Mouse (Mus musculus): ENCODE measurements at regions not wholly inside any gene's neighbourhood (a gene's known extent, or its start where the extent isn't known, plus 50 kb on each side); places are given as distances from the start of the nearest gene placed in this dataset.

- WGBS: 82% methylated on average over 9 of the region's 9 CpGs
- Histone ChIP-seq H3K9ac (replicated peaks) (no peak overlapping the region), H3K4me3 (replicated peaks) (no peak overlapping the region), H3K4me1 (no peaks in the 10 kb centered on the region), H3K4me2 (no peak overlapping the region), H3K27ac (replicated peaks) (no peak overlapping the region), H3K27me3 (replicated peaks) (no peaks in the 10 kb centered on the region), H3K36me3 (no peaks in the 10 kb centered on the region), H3K9me3 (replicated peaks) (no peaks in the 10 kb centered on the region)
- no peak for ATAC-seq (ENCODE audit: low FRiP score)
These were observed 84.2 kb upstream of the Sesn3 start for GRCm38 (mm10) chr9:14190660-14191059.

GRCm38 (mm10) chr9:14194748-14195147, 80.1 kb upstream of the Sesn3 start:
- WGBS: 92% methylated on average over 5 of the region's 5 CpGs
- no peak for ATAC-seq (ENCODE audit: low FRiP score)
- no peaks in the 10 kb centered on the region for H3K9me3 ChIP-seq (replicated peaks)
- no peaks in the 10 kb centered on the region for H3K36me3 ChIP-seq
- H3K4me3 ChIP-seq (replicated peaks): no peak overlapping the region
- no peaks in the 10 kb centered on the region for H3K27me3 ChIP-seq (replicated peaks)
- no peak overlapping the region for H3K4me2 ChIP-seq
- H3K9ac ChIP-seq (replicated peaks): no peak overlapping the region
- no peak overlapping the region for H3K27ac ChIP-seq (replicated peaks)
- no peaks in the 10 kb centered on the region for H3K4me1 ChIP-seq

- H3K4me2 ChIP-seq: no peak overlapping the region
- ATAC-seq (ENCODE audit: low FRiP score): no peak
These were observed 75.8 kb upstream of the Sesn3 start for GRCm38 (mm10) chr9:14199116-14199515.

GRCm38 (mm10) chr9:14199983-14200700, 74.7 kb upstream of the Sesn3 start:
- no peak for ATAC-seq (ENCODE audit: low FRiP score)
- H3K9me3 ChIP-seq (replicated peaks): no peaks in the 10 kb centered on the region
- H3K4me3 ChIP-seq (replicated peaks): no peak overlapping the region
- H3K4me1 ChIP-seq: peaks cover 18% of the 10 kb centered on the region
- H3K27me3 ChIP-seq (replicated peaks): no peaks in the 10 kb centered on the region
- H3K36me3 ChIP-seq: no peaks in the 10 kb centered on the region
- H3K9ac ChIP-seq (replicated peaks): no peak overlapping the region
- WGBS: 75% methylated on average over 9 of the region's 9 CpGs
- no peak overlapping the region for H3K27ac ChIP-seq (replicated peaks)
- no peak overlapping the region for H3K4me2 ChIP-seq

More at GRCm38 (mm10) chr9:14199116-14199515, 75.8 kb upstream of the Sesn3 start:
- no peak overlapping the region for H3K27ac ChIP-seq (replicated peaks)
- no peak overlapping the region for H3K9ac ChIP-seq (replicated peaks)
- no peaks in the 10 kb centered on the region for H3K27me3 ChIP-seq (replicated peaks)
- H3K4me3 ChIP-seq (replicated peaks): no peak overlapping the region
- peaks cover 18% of the 10 kb centered on the region for H3K4me1 ChIP-seq
- no peaks in the 10 kb centered on the region for H3K36me3 ChIP-seq
- H3K9me3 ChIP-seq (replicated peaks): no peaks in the 10 kb centered on the region
- 64% methylated on average over 3 of the region's 3 CpGs for WGBS

- WGBS: 92% methylated on average over 4 of the region's 4 CpGs
- no peak for ATAC-seq (ENCODE audit: low FRiP score)
- no peak overlapping the region for H3K4me3 ChIP-seq (replicated peaks)
- no peak overlapping the region for H3K27ac ChIP-seq (replicated peaks)
- no peak overlapping the region for H3K9ac ChIP-seq (replicated peaks)
- no peak overlapping the region for H3K4me2 ChIP-seq
- H3K27me3 ChIP-seq (replicated peaks): no peaks in the 10 kb centered on the region
- H3K4me1 ChIP-seq: peaks cover 18% of the 10 kb centered on the region
- no peaks in the 10 kb centered on the region for H3K9me3 ChIP-seq (replicated peaks)
- no peaks in the 10 kb centered on the region for H3K36me3 ChIP-seq
These were observed 74.0 kb upstream of the Sesn3 start for GRCm38 (mm10) chr9:14200852-14201251.

- peak; percentile 81 for ATAC-seq (ENCODE audit: low FRiP score)
- 59% methylated on average over 10 of the region's 10 CpGs for WGBS
These were observed 72.1 kb upstream of the Sesn3 start for GRCm38 (mm10) chr9:14202551-14203306.

GRCm38 (mm10) chr9:14203307-14203695, 71.6 kb upstream of the Sesn3 start:
- Histone ChIP-seq H3K36me3 (no peaks in the 10 kb centered on the region), H3K27ac (replicated peaks) (peak overlapping the region; percentile 45), H3K9ac (replicated peaks) (no peak overlapping the region), H3K4me3 (replicated peaks) (no peak overlapping the region), H3K27me3 (replicated peaks) (no peaks in the 10 kb centered on the region), H3K4me2 (no peak overlapping the region), H3K4me1 (peaks cover 18% of the 10 kb centered on the region), H3K9me3 (replicated peaks) (no peaks in the 10 kb centered on the region)
- 57% methylated on average over 2 of the region's 2 CpGs for WGBS
- ATAC-seq (ENCODE audit: low FRiP score): peak; percentile 42

More at GRCm38 (mm10) chr9:14202551-14203306, 72.1 kb upstream of the Sesn3 start:
- Histone ChIP-seq H3K4me1 (peaks cover 18% of the 10 kb centered on the region), H3K36me3 (no peaks in the 10 kb centered on the region), H3K27ac (replicated peaks) (peak overlapping the region; percentile 45), H3K4me3 (replicated peaks) (no peak overlapping the region), H3K9ac (replicated peaks) (no peak overlapping the region), H3K9me3 (replicated peaks) (no peaks in the 10 kb centered on the region), H3K27me3 (replicated peaks) (no peaks in the 10 kb centered on the region), H3K4me2 (no peak overlapping the region)

- Histone ChIP-seq H3K4me1 (peaks cover 18% of the 10 kb centered on the region), H3K27ac (replicated peaks) (0 out of 2 replicates have a peak overlapping the region, but pooled peaks have one; percentile 45), H3K4me3 (replicated peaks) (no peak overlapping the region), H3K36me3 (no peaks in the 10 kb centered on the region), H3K27me3 (replicated peaks) (no peaks in the 10 kb centered on the region), H3K4me2 (no peak overlapping the region), H3K9ac (replicated peaks) (no peak overlapping the region), H3K9me3 (replicated peaks) (no peaks in the 10 kb centered on the region)
- no peak for ATAC-seq (ENCODE audit: low FRiP score)
- 79% methylated on average over 11 of the region's 11 CpGs for WGBS
These were observed 71.0 kb upstream of the Sesn3 start for GRCm38 (mm10) chr9:14203768-14204416.

GRCm38 (mm10) chr9:14204817-14205216, 70.0 kb upstream of the Sesn3 start:
- no peak overlapping the region for H3K9ac ChIP-seq (replicated peaks)
- no peak for ATAC-seq (ENCODE audit: low FRiP score)
- H3K4me1 ChIP-seq: peaks cover 18% of the 10 kb centered on the region
- 93% methylated on average over 1 of the region's 1 CpGs for WGBS
- no peaks in the 10 kb centered on the region for H3K27me3 ChIP-seq (replicated peaks)
- no peaks in the 10 kb centered on the region for H3K9me3 ChIP-seq (replicated peaks)
- no peak overlapping the region for H3K4me2 ChIP-seq
- H3K4me3 ChIP-seq (replicated peaks): no peak overlapping the region
- H3K27ac ChIP-seq (replicated peaks): no peak overlapping the region
- H3K36me3 ChIP-seq: no peaks in the 10 kb centered on the region

- H3K4me2 ChIP-seq: no peak overlapping the region
- H3K4me1 ChIP-seq: peaks cover 16% of the 10 kb centered on the region
- H3K4me3 ChIP-seq (replicated peaks): no peak overlapping the region
- H3K27ac ChIP-seq (replicated peaks): no peak overlapping the region
- no peaks in the 10 kb centered on the region for H3K36me3 ChIP-seq
- no peak for ATAC-seq (ENCODE audit: low FRiP score)
- H3K9ac ChIP-seq (replicated peaks): no peak overlapping the region
- no peaks in the 10 kb centered on the region for H3K9me3 ChIP-seq (replicated peaks)
- 89% methylated on average over 16 of the region's 16 CpGs for WGBS
- H3K27me3 ChIP-seq (replicated peaks): no peaks in the 10 kb centered on the region
These were observed 67.9 kb upstream of the Sesn3 start for GRCm38 (mm10) chr9:14206838-14207560.

GRCm38 (mm10) chr9:14207561-14207936, 67.3 kb upstream of the Sesn3 start:
- ATAC-seq (ENCODE audit: low FRiP score): no peak
- H3K27ac ChIP-seq (replicated peaks): no peak overlapping the region
- no peak overlapping the region for H3K4me2 ChIP-seq
- 83% methylated on average over 3 of the region's 3 CpGs for WGBS
- H3K4me3 ChIP-seq (replicated peaks): no peak overlapping the region
- H3K36me3 ChIP-seq: no peaks in the 10 kb centered on the region
- no peaks in the 10 kb centered on the region for H3K27me3 ChIP-seq (replicated peaks)
- peaks cover 14% of the 10 kb centered on the region for H3K4me1 ChIP-seq
- no peaks in the 10 kb centered on the region for H3K9me3 ChIP-seq (replicated peaks)
- H3K9ac ChIP-seq (replicated peaks): no peak overlapping the region
